Mouse (Mus musculus) liver, embryonic 14.5 days (tissue): ENCODE measurements around the gene Prex1. TPM values are rescaled to one million over a fixed set of nuclear protein-coding genes. Genes with fewer than 3 reads are reported as not detected.
A peak's percentile ranks its signal among the peaks of the same experiment; 100 is the strongest.

Source experiments
- ATAC-seq: fragments of 200-750 bp; cut with Nextera tagmentation; 2 replicates; pipeline ENCODE4 v1.8.0; 2017; ENCODE audit warnings: moderate number of reproducible peaks, mild to moderate bottlenecking, moderate library complexity; ENCODE audit not compliant: insufficient read depth
- DNase-seq, 3 experiments: peaks; one replicate each; pipeline ENCODE4 v3.0.0-alpha.2; 2012 to 2013; ENCODE audit warnings: low read depth in 3 of 3, low spot score in 3 of 3
- H3K27ac ChIP-seq: fragments of 300-500 bp; sonication (generic); 2 replicates; pipeline ENCODE4 v1.5.1; 2014; ENCODE audit warnings: moderate library complexity, mild to moderate bottlenecking, control low read depth, inconsistent platforms
- H3K27me3 ChIP-seq: fragments of 300-500 bp; sonication (generic); 2 replicates; pipeline ENCODE4 v1.6.1; 2014; ENCODE audit warnings: mild to moderate bottlenecking, low read length, moderate library complexity; ENCODE audit not compliant: control insufficient read depth, insufficient read depth
- H3K36me3 ChIP-seq: fragments of 300-500 bp; sonication (generic); replicated peaks from 2 replicates; pipeline ENCODE4 v1.6.1; 2014; ENCODE audit warnings: low read depth; ENCODE audit not compliant: control insufficient read depth, insufficient read depth
- H3K4me1 ChIP-seq, 2 experiments: fragments of 200-500 bp in 1 of 2; fragments of 300-500 bp in 1 of 2; sonication (generic) in 1 of 2; replicated peaks; 2 replicates each; pipeline ENCODE4 v1.6.1; 2012 to 2014; ENCODE audit warnings: antibody characterized with exemption in 1 of 2, inconsistent platforms in 1 of 2, low read length in 1 of 2; ENCODE audit not compliant: control insufficient read depth in 2 of 2, insufficient read depth in 2 of 2
- H3K4me2 ChIP-seq: fragments of 300-500 bp; sonication (generic); 2 replicates; pipeline ENCODE4 v1.6.1; 2014; ENCODE audit warnings: low read depth, mild to moderate bottlenecking, control low read depth, moderate library complexity
- H3K4me3 ChIP-seq, 2 experiments: fragments of 200-500 bp in 1 of 2; fragments of 300-500 bp in 1 of 2; sonication (generic) in 1 of 2; 2 replicates each; pipeline ENCODE4 v1.5.1; 2012 to 2014; ENCODE audit warnings: low read depth in 2 of 2, low read length in 2 of 2, mild to moderate bottlenecking in 2 of 2, control low read depth in 1 of 2, inconsistent platforms in 1 of 2, moderate library complexity in 1 of 2; ENCODE audit not compliant: insufficient read depth in 1 of 2
- H3K9ac ChIP-seq: fragments of 300-500 bp; sonication (generic); replicated peaks from 2 replicates; pipeline ENCODE4 v1.6.1; 2014; ENCODE audit warnings: mild to moderate bottlenecking, control low read depth, moderate library complexity
- H3K9me3 ChIP-seq: fragments of 300-500 bp; sonication (generic); 2 replicates; pipeline ENCODE4 v1.6.1; 2016; ENCODE audit warnings: low read length, mixed read lengths; ENCODE audit not compliant: control insufficient read depth
- CTCF ChIP-seq: IDR thresholded peaks from 2 replicates; pipeline ENCODE4 v1.5.1; 2016; ENCODE audit warnings: antibody characterized with exemption, low read depth, control low read depth
- EP300 ChIP-seq: IDR thresholded peaks from 2 replicates; pipeline ENCODE4 v1.6.1; 2016; ENCODE audit warnings: antibody characterized with exemption, low read depth
- WGBS: fragments of 180-500 bp; shearing (Covaris S2); extraction: QIAGEN DNeasy Blood & Tissue Kit; methylation state at CpG from one replicate; pipeline ENCODE4 v1.1.7; 2014; ENCODE audit not compliant: insufficient replicate concordance; 5-methylcytosine and 5-hydroxymethylcytosine counted together
- polyA plus RNA-seq, 2 experiments: library from polyadenylated mRNA; depleted of rRNA in 1 of 2; stranded (reverse) in 1 of 2; unstranded in 1 of 2; fragments of >200 nt; fragmentation: Nextera tagmentation in 1 of 2; extraction: Ambion mirVana in 1 of 2; gene quantifications; 2 replicates each; pipeline versions ENCODE4 v1.2.1 to v1.2.3; 2012 to 2014

Prex1 gene
- polyA plus RNA-seq, 2 experiments, result 9.2 to 10.0 TPM

- Histone ChIP-seq H3K4me3 (no peak overlapping the region), H3K9me3 (no peaks in the 10 kb centered on the region), H3K4me1 (peaks cover 6 to 10% of the 10 kb centered on the region in 2 experiments), H3K27me3 (no peaks in the 10 kb centered on the region), H3K4me2 (peak overlapping the region; percentile 56), H3K27ac (no peak overlapping the region), H3K9ac (no peak overlapping the region; the same call in 1 of the 2 replicates), H3K36me3 (no peaks in the 10 kb centered on the region)
- TF ChIP-seq CTCF, result no peak
- TF ChIP-seq EP300, result no peak
- DNase-seq (no peak), ATAC-seq (peak; percentile 26; the same call in 1 of the 2 replicates)
- WGBS, result 48% methylated on average over 9 of the region's 9 CpGs
These were observed 32.2 kb upstream of the Prex1 start for GRCm38 (mm10) chr2:166745849-166746248.

- no peaks in the 10 kb centered on the region for H3K9me3 ChIP-seq
- ATAC-seq, result no peak
- no peaks in the 10 kb centered on the region for H3K36me3 ChIP-seq
- H3K27me3 ChIP-seq, result no peaks in the 10 kb centered on the region
- no peak overlapping the region for H3K4me2 ChIP-seq
- no peak for DNase-seq
- peaks cover 6 to 10% of the 10 kb centered on the region in 2 experiments for H3K4me1 ChIP-seq
- TF ChIP-seq EP300, result no peak
- TF ChIP-seq CTCF, result no peak
- no peak overlapping the region for H3K4me3 ChIP-seq
- H3K27ac ChIP-seq, result no peak overlapping the region
- WGBS, result 47% methylated on average over 7 of the region's 7 CpGs
- no peak overlapping the region for H3K9ac ChIP-seq
These were observed 30.8 kb upstream of the Prex1 start for GRCm38 (mm10) chr2:166744433-166744832.

- no peak overlapping the region for H3K4me3 ChIP-seq
- TF ChIP-seq CTCF (no peak), EP300 (no peak)
- 64% methylated on average over 4 of the region's 4 CpGs for WGBS
- H3K27ac ChIP-seq, result no peak overlapping the region
- DNase-seq, result no peak
- H3K4me1 ChIP-seq, result peaks cover 6 to 10% of the 10 kb centered on the region in 2 experiments
- no peak overlapping the region for H3K4me2 ChIP-seq
- H3K27me3 ChIP-seq, result no peaks in the 10 kb centered on the region
- no peaks in the 10 kb centered on the region for H3K9me3 ChIP-seq
- no peak for ATAC-seq
- H3K36me3 ChIP-seq, result no peaks in the 10 kb centered on the region
- no peak overlapping the region for H3K9ac ChIP-seq
These were observed 29.9 kb upstream of the Prex1 start for GRCm38 (mm10) chr2:166743504-166743903.

GRCm38 (mm10) chr2:166741445-166741844 is 27.8 kb upstream of the Prex1 start:
- no peaks in the 10 kb centered on the region for H3K36me3 ChIP-seq
- H3K27ac ChIP-seq, result no peak overlapping the region
- no peak overlapping the region for H3K4me3 ChIP-seq
- WGBS, result 73% methylated on average over 6 of the region's 6 CpGs
- H3K9ac ChIP-seq, result no peak overlapping the region
- peaks cover 6 to 7% of the 10 kb centered on the region in 2 experiments for H3K4me1 ChIP-seq
- ATAC-seq (no peak), DNase-seq (no peak)
- H3K27me3 ChIP-seq, result no peaks in the 10 kb centered on the region
- H3K9me3 ChIP-seq, result no peaks in the 10 kb centered on the region
- H3K4me2 ChIP-seq, result no peak overlapping the region
- no peak for TF ChIP-seq EP300
- TF ChIP-seq CTCF, result no peak

GRCm38 (mm10) chr2:166740396-166740795 is 26.8 kb upstream of the Prex1 start:
- H3K27ac ChIP-seq, result no peak overlapping the region
- no peaks in the 10 kb centered on the region for H3K27me3 ChIP-seq
- no peak for TF ChIP-seq CTCF
- TF ChIP-seq EP300, result no peak
- no peaks in the 10 kb centered on the region for H3K4me1 ChIP-seq
- DNase-seq, result no peak
- no peaks in the 10 kb centered on the region for H3K9me3 ChIP-seq
- no peak overlapping the region for H3K9ac ChIP-seq
- no peak for ATAC-seq
- 52% methylated on average over 6 of the region's 6 CpGs for WGBS
- H3K36me3 ChIP-seq, result no peaks in the 10 kb centered on the region
- no peak overlapping the region for H3K4me2 ChIP-seq
- no peak overlapping the region for H3K4me3 ChIP-seq
